Comparison of ENCODE assay signal across 8 mouse cellular contexts in the genomic region with DNA sequence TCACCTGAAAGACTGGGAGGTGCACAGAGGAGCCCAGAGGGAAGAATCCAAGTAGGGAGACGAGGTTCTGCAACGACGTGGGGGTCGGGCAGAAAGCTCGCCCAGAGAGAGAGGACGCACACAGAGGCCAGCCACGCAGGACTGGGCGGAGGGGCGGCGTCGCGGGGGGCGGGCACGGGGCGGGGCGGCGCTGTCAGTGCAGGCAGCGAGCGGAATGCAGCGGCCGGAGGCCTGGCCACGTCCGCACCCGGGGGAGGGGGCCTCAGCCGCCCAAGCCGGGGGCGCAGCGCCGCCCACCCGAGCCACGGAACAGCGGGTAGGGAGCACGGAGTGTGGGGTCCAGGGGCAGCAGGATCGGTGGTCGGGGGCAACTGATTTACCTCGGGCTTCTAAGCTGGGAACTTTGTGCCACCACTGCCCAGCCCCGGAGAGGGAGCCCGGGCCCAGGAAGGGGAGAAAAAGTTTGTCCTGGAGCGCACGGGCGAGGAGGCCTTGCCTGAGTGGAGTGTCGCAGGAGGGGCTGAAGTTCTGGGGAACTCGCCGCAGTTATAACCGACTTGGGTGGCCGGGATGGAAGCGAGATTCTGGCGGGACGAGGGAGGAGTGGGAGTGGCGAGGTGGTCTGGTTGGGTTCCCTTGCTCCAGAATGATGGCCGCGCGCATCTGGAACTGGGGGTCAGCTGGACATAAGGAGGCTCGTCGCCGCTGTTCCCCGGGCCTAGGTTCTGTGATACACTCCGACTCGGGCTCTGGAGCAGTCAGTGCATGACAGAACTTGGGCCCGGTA. TPM values are rescaled to one million over a fixed set of nuclear protein-coding genes. Genes with fewer than 3 reads are reported as not detected.
DNase-seq lines count a peak whose midpoint lies in the region; ATAC-seq and TF ChIP-seq lines count a peak whose summit lies in the region.

A gene (plus strand): TSS at position 190 of the 787 bp plus-strand sequence.

- no peak within 1 kb of the TSS for H3K4me3 ChIP-seq in cerebellum, adult 2 months (replicated peaks; ENCODE audit: insufficient read depth, low read depth, low read length)
- peak within 1 kb of the TSS; percentile 72 for H3K4me3 ChIP-seq in stomach, embryonic 16.5 days (replicated peaks; ENCODE audit: low read length)

- H3K27me3 ChIP-seq in cerebellum, adult 2 months (ENCODE audit: control insufficient read depth, insufficient read depth, low read length), result no peaks in the 10 kb centered on the region; the same call in 1 of the 2 replicates
- no peaks in the 10 kb centered on the region for H3K27me3 ChIP-seq in stomach, embryonic 16.5 days (ENCODE audit: control insufficient read depth, insufficient read depth, low read length)

- H3K4me2 ChIP-seq in stomach, embryonic 16.5 days (ENCODE audit: low read depth, low read length), result peak within 1 kb of the TSS; percentile 75

- TF ChIP-seq CTCF in cerebellum, adult 2 months (IDR thresholded peaks at IDR 0.05; ENCODE audit: borderline replicate concordance, insufficient read depth, low read depth, low read length), result no peak

- no peaks in the 10 kb centered on the region for H3K4me1 ChIP-seq in cerebellum, adult 2 months (ENCODE audit: control insufficient read depth, insufficient read depth, low read length)
- peaks cover 7% of the 10 kb centered on the region; the same call in 1 of the 2 replicates for H3K4me1 ChIP-seq in stomach, embryonic 16.5 days (ENCODE audit: control insufficient read depth, insufficient read depth, low read length)

- no peak for DNase-seq in cerebellum, adult 2 months
- DNase-seq in cerebellum, postnatal 4 days (ENCODE audit: low spot score in 2 of 2), result no peak
- peak; percentile 73 for DNase-seq in embryo, embryonic 11 days
- DNase-seq in heart, adult 8-10 months (ENCODE audit: low spot score), result no peak
- DNase-seq in kidney, adult 9 months, result peak; percentile 30
- DNase-seq in lung, postnatal 14 days, result peak; percentile 60
- DNase-seq in T-cell, adult 2 months (ENCODE audit: low spot score), result no peak

- peak; percentile 92 for ATAC-seq in stomach, embryonic 16.5 days (ENCODE audit: insufficient read depth, low FRiP score)

- peak within 1 kb of the TSS; percentile 84 for H3K9ac ChIP-seq in stomach, embryonic 16.5 days (ENCODE audit: low read length)

- 3% methylated on average over 57 of the region's 60 CpGs for WGBS in cerebellum, adult 2 months
- 1% methylated on average over 54 of the region's 60 CpGs for whole genome bisulfite sequencing in stomach, embryonic 16.5 days

- no peak for TF ChIP-seq POLR2A in cerebellum, adult 2 months (IDR thresholded peaks at IDR 0.05; ENCODE audit: borderline replicate concordance, insufficient read depth, low read length)

- H3K27ac ChIP-seq in cerebellum, adult 2 months (ENCODE audit: insufficient read depth, low read length), result no peak within 1 kb of the TSS
- H3K27ac ChIP-seq in stomach, embryonic 16.5 days (ENCODE audit: low read length), result peak within 1 kb of the TSS; percentile 75

- H3K9me3 ChIP-seq in stomach, embryonic 16.5 days (replicated peaks; ENCODE audit: control insufficient read depth, low read length), result no peaks in the 10 kb centered on the region; the same call in 1 of the 2 replicates

- no peaks in the 10 kb centered on the region for H3K36me3 ChIP-seq in stomach, embryonic 16.5 days (ENCODE audit: control insufficient read depth, insufficient read depth, low read length)

RNA-seq across cellular contexts. Expression of the gene that starts here (rescaled TPM):
- polyA plus RNA-seq in cerebellum, adult 2 months (2012; rRNA removed), result 9.5 and 10.9 TPM in 2 replicates
- total RNA-seq in heart, adult 8-10 months (2022), result 10 to 100 TPM; 36.0 to 43.5 (median 41.1) TPM
- polyA plus RNA-seq in stomach, embryonic 16.5 days (2015; fragmentation: Nextera tagmentation; extraction: Ambion mirVana), result 124 and 136 TPM in 2 replicates

Comparison
In these comparisons a context has a peak if more than half of its experiments do, and no peak if none do; other contexts are left out.
1. RNA of the gene that starts here (polyA plus RNA-seq): 124 to 136 TPM in stomach, embryonic 16.5 days; 9.5 to 10.9 TPM in cerebellum, adult 2 months; every median in the first group is over 10 times any median in the second.
2. DNase-seq: peak in embryo, embryonic 11 days (single experiment), kidney, adult 9 months (single experiment) and lung, postnatal 14 days (single experiment); none in cerebellum, adult 2 months (0 of 2), cerebellum, postnatal 4 days (0 of 2), heart, adult 8-10 months (single experiment) and T-cell, adult 2 months (single experiment).